Mouse (Mus musculus) cortical plate, adult 2 months (tissue): ENCODE measurements around the gene Adam19.

ENCODE experiments used
- CTCF ChIP-seq: fragments of 200-500 bp; IDR thresholded peaks from 2 replicates; pipeline ENCODE4 v1.5.1; 2011; ENCODE audit warnings: mild to moderate bottlenecking, control low read depth, low read length; ENCODE audit not compliant: insufficient read depth; ENCODE audit errors: extremely low read depth
- POLR2A ChIP-seq: fragments of 200-500 bp; IDR thresholded peaks from 2 replicates; pipeline ENCODE4 v1.6.1; 2011; ENCODE audit warnings: mild to moderate bottlenecking, low read length, control low read depth; ENCODE audit not compliant: insufficient read depth; ENCODE audit errors: extremely low read depth

DNA sequence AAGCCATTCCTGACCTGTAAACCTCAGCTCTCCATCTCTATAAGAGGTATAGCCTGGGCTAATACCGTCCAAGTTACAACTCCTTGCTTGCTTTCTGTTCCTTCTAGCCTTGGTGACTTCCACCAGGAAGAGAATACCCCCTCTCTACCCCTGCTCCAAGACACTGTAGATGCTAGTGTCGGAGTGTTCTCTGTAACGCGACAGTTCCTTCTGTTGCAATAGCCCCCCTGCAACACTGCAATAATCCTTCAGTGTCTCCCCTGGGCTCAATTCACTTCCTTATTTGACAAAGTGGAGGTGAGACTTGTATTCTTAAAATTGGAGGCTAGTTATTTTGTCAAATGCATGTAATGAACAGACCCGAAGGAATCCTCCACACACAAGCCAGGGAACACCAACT lies 90.8 kb downstream of the Adam19 start:
- no peak for TF ChIP-seq CTCF
- no peak for TF ChIP-seq POLR2A
